Mouse (Mus musculus) cerebellum, postnatal 4 days (tissue): Measurements from ENCODE around the gene Sco1.
"Not testable (repeated sequence)": the region's sequence is repeated elsewhere in the genome, so short reads cannot be mapped to it uniquely, and the experiment has no call there.

Experiments
- DNase-seq, 2 experiments: peaks; one replicate each; pipeline ENCODE4 v3.0.0; 2022; ENCODE audit warnings: low spot score in 2 of 2, mixed read lengths in 1 of 2

Gene Sco1

GRCm38 (mm10) chr11:67052321-67052952 is at the start of gene Sco1, which contains the start of gene Adprm:
Sco1 (plus strand) TSS chr11:67052670.
Adprm (minus strand) TSS chr11:67052594.
- peak; percentile 59 to 81 for DNase-seq

DNA sequence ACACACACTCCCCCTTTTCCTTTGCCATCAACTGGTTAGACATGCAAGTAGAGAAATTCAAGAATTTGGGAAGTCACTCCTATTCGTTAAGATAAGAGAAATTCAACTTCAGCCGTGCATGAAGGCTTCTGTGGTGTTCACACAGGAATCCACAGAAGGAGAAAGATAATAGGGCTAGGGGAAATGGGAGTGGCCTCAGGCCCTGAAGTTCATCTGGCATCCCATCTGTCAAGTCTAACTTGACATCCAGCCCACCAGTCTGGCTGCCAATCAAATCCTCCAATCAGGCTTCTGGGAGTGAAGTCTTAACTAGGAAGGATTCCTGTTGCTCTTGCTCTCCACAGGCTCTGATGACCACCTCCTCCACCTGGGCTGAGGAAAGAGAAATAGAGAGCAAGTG is 49.6 kb upstream of the Sco1 start:
- peak in 1 of 2 experiments; percentile 34 for DNase-seq

DNA sequence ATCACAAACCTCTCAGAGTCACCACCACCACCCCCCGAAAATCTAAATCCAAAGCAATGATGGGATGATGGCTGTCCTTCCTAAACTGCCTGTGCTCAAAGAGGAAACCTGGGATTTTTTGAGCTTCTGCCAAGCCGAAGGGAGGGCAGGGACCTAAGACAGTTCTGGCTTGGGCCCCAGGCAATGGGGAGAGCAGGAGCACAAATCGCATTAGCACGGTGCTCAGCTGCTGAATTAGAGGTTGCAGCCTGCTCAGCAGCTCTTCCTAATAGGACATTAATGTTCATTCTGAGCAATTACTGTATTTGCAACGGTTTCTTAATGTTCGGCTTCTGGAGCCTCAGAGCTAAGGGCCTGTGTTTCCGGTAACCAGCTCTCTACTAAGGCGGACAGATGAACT is 44.5 kb upstream of the Sco1 start:
- peak in 1 of 2 experiments; percentile 47 for DNase-seq

DNA sequence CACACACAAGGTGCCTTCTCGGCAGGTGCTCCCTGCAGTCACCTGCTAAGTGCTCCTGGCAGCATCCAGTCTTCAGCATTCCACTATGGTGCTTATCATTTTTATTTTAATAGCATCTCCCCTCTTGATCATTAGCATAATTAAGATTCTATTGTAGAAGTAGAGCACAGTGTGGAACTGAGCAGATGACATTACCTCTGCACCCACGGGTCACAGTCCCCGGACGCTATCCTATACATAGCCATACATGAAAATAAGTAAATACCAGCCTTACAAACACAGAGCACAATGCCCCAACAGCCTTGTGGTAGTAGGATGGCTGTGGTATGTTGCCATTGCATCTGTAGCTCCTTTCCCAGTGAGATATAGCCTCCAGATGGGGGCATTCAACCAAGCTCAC is 43.9 kb upstream of the Sco1 start:
- no peak for DNase-seq

- peak in 1 of 2 experiments; percentile 30 for DNase-seq
Observed at GRCm38 (mm10) chr11:67010430-67010829, 42.0 kb upstream of the Sco1 start.

DNA sequence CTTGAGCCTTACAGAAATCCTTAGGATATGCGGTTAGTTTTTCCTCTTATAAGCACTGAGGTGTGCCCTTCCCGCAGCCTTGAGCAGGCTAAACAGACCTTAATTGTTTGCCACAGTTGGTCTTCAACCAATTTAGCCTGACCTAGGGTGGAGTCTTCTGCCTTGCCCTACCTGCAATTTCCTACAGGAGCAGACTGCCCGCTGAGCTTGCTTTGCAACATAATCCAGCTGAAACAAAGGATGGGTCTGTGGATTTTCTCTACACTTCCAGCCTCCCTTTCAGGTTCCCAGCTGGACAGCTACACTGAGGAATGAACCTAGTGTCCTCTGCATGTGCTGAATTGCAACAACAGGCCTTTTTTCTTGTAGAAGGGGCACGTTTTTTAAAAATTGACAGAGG is 40.8 kb upstream of the Sco1 start:
- DNase-seq, result no peak

- no peak for DNase-seq
Observed at GRCm38 (mm10) chr11:67017801-67018591, 34.5 kb upstream of the Sco1 start.

DNA sequence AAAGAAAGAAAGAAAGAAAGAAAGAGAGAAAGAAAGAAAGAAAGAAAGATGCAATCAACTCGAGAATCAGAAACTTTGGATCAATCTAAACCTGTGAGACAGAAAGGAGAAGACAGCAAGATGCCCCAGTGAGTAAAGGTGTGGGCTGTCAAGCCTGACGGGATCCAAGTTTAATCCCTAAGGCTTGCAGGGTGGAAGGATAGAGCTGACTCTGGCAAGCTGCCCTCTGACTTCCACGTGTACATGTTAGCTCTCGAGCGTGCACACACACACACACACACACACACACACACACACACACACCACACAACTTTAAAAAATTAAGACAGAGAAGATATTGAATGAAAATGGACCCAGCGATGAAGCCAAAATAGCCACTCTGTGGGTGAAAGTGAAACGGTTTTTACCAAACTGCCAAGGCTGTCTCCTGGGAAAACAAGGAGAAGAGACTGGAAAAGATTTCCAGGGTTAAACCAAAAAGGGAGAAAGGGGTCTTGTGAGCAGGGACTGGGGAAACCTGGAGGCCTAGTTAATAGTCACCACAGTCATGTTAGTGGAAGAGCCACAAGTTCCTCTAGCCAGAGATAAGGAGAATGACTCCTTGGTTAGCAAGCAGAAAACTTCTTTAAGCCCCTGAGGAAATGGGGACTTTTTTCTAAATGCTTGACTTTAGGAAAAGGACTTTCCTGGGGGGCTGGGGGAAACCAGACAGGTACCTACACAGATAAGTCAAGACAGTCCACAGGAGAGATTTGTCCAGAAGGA is 32.6 kb upstream of the Sco1 start:
- DNase-seq, result no peak

- DNase-seq, result peak; percentile 48 to 71
Observed at GRCm38 (mm10) chr11:67020948-67021347, 31.5 kb upstream of the Sco1 start.

DNA sequence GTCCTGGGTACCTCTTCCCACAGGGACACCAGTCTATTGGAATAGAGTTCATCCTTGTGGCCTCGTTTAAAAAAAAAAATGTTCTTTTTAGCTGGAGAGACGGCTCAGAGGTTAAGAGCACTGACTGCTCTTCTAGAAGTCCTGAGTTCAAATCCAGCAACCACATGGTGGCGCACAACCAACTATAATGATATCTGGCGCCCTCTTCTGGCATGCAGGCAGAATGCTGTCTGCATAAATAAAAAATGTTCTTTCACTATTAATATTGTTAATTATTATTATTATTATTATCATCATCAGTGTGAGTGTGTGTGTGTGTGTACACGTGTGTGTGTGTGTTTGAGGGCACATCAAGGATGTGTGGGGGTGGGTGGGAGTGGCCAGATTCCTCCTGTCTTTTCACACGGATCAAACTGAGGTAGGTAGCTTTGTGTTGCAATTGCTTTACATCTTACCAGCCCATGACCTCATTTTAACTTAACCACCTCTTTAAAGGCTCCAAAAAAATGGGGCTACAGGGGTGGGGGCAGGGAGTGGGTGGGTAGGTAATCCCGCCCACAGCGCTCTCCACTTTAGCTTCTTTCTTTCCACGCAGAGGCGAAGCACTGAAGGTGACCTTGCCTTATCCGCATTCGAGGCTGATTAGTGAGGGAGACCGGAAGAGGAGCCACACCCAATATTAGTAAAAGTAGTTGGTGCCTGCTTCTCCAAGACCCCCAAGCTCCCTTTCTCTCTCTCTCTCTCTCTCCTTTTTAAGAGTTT is 29.9 kb upstream of the Sco1 start:
- DNase-seq, result no peak

GRCm38 (mm10) chr11:67023191-67023590 is 29.3 kb upstream of the Sco1 start:
- DNase-seq, result not testable (repeated sequence)

DNA sequence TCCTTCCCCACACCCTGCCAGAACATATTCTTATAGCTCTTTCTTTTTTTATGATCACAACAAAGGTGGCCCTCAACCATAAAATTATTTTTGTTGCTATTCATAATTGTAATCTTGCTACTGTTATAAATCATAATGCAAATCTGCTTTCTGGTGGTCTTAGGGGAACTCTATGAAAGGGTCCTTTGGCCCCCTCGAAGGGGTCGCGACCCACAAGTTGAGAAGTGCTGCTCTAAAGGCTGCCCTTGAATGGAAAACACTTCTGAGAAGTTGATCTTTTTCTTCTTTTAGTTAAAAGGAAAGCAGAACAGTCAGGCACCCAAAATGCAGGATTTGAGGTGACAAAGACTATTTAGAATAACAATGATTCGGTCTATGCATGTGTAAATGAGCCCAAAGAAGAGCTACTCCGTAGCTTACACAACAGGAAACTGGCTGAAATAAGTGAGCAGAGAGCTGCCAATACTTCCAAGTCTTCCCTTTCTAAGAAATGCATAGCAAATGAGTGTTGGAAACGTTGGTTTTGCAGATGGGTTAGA is 28.6 kb upstream of the Sco1 start:
- no peak for DNase-seq

GRCm38 (mm10) chr11:67024867-67025477 is 27.5 kb upstream of the Sco1 start, which contains the start of gene Tmem220:
Tmem220 (plus strand) TSS chr11:67025154.
- peak; percentile 72 to 90 for DNase-seq

GRCm38 (mm10) chr11:67030904-67031602 is 21.4 kb upstream of the Sco1 start:
- no peak for DNase-seq

DNA sequence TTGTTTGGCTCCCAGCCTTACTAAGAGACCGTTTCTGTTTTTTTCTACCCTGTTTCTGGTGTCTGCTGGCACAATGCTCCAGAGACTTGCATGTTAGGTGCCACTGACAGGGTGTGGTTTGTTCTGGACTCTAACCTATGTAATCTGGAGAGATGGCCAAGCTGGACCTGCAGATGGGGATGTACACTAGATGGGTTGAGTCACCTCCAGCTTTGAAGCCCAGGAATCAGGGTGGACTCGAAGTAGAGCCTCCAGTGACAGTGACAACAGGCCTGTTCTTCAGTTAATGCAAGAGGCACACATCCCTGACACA is 20.9 kb upstream of the Sco1 start:
- no peak for DNase-seq

- no peak for DNase-seq
Observed at GRCm38 (mm10) chr11:67034775-67035485, 17.5 kb upstream of the Sco1 start.

- DNase-seq, result no peak
Observed at GRCm38 (mm10) chr11:67036229-67036628, 16.2 kb upstream of the Sco1 start.

DNA sequence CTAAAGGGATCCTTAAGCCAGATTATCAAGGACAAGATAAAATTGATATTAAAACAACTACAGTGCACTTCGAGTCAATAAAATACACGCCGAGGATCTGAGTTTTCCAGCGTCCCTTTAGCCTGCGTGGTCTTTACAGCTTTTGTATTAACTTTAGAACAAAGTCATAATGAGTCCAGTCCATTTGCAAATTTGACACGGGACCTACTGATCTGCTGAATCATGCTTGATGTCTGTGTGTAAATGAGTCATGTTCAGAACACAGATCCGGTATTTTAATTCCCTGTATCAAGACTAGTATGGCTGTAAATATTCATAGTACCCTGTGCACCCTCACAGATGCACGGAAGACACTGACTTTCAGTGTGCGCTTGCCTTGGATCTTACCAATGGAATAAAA is 15.6 kb upstream of the Sco1 start:
- no peak for DNase-seq

DNA sequence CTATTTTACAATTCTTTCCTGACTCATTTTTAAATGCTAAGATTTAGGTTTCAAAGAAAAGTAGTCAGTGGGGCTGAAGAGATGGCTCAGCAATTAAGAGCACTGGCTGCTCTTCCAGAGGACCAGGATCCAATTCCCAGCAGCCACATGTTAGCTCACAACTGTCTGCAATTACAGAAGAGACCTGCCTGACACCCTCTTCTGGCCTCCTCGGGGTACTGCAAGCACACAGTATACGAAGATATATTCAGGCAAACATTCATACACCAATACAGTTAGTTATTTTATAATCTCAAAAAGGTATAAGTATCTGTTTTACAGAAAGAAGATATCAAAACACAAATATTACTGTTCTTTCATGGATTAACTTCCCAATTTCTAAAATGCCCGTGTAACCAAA is 12.7 kb upstream of the Sco1 start:
- no peak for DNase-seq

DNA sequence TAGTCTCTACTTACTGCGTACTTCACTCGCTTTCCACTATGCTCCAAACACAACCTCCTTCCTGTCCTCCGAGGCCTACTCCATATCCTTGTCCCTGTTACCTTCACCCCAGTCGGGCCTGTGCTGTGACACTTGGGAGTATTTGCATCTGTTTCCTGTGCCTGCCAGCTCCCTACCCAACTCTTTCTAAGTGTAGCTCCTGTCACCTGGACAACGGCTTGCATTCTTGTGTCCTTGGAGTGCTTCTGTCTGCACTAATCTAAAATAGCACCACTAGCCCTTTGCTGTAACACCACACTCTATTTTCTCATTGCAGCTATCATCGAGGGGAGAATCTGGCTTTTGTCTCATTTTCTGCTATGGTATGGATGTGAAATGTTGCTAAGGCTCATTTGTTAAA is 12.0 kb upstream of the Sco1 start:
- no peak for DNase-seq
